Mouse (Mus musculus): Measurements from ENCODE around the gene Brd1.

- TF ChIP-seq CTCF (IDR thresholded peaks at IDR 0.05; ENCODE audit: low read depth) (no peak), EP300 (IDR thresholded peaks at IDR 0.05; ENCODE audit: low read depth) (no peak)
Measured at GRCm38 (mm10) chr15:88717239-88717638, 16.8 kb downstream of the Brd1 start.
